Mouse (Mus musculus): Measurements from ENCODE around the gene Cox7a1. TPM values are rescaled to one million over a fixed set of nuclear protein-coding genes. Genes with fewer than 3 reads are reported as not detected.

Gene Cox7a1
- polyA plus RNA-seq, 1 experiment from 2014 or later: 17.0 TPM

DNA sequence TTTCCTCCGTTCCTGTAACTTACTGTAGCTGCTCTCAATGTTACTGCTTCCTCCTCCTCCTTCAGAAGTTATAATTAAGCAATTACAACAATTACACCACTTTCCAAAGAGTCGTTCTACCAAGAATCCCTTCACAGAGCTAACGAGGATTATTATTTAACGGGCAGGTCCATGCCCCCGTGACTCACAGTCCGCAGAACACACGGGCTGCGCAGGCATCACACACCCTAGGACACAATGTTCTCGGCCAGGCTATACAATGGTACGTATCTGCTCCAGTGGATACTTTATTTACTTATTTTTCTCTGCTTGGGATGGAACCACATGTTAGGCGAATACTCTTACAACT is 36.0 kb downstream of the Cox7a1 start:
- no peak overlapping the region for H3K27ac ChIP-seq (replicated peaks; ENCODE audit: low read depth, low read length)
- DNase-seq (ENCODE audit: low spot score): no peak
- no peaks in the 10 kb centered on the region for H3K4me1 ChIP-seq (ENCODE audit: control insufficient read depth, insufficient read depth, low read length)
- H3K27me3 ChIP-seq (replicated peaks; ENCODE audit: control insufficient read depth, insufficient read depth, low read length): no peaks in the 10 kb centered on the region
- peak overlapping the region; percentile 85 for H3K4me2 ChIP-seq (ENCODE audit: low read depth, low read length)
- 21% methylated on average over 11 of the region's 11 CpGs for WGBS
- H3K4me3 ChIP-seq (ENCODE audit: low read depth, low read length): peak overlapping the region; percentile 47
- ATAC-seq (ENCODE audit: low read depth): no peak
- peaks cover 24% of the 10 kb centered on the region for H3K36me3 ChIP-seq (ENCODE audit: control insufficient read depth, insufficient read depth, low read length)
- peak overlapping the region; percentile 56 for H3K9ac ChIP-seq (ENCODE audit: low read depth, low read length)
- H3K9me3 ChIP-seq (ENCODE audit: control insufficient read depth, low read length): no peaks in the 10 kb centered on the region

DNA sequence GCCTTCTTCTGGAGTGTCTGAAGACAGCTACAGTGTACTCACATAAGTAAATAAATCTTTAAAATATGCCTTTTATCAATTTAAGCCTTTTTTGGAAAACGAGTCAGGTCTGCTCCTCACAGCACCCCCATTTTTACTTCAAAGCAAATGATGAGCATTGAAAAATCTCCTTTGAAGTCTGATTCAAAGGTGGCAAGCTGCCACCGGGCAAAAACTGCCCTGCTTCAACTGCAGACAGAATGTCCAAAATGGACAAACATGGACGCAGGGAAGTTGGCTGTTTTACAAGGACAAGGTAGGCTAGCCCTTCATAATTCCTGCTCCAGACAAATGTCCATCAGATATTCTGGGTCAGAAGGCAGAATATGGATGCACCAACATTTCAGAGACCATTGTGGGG is 37.5 kb downstream of the Cox7a1 start:
- ATAC-seq (ENCODE audit: low read depth): no peak
- DNase-seq (ENCODE audit: low spot score): no peak
- no peak overlapping the region for H3K4me2 ChIP-seq (ENCODE audit: low read depth, low read length)
- H3K9me3 ChIP-seq (ENCODE audit: control insufficient read depth, low read length): no peaks in the 10 kb centered on the region
- no peak overlapping the region for H3K9ac ChIP-seq (ENCODE audit: low read depth, low read length)
- 80% methylated on average over 3 of the region's 3 CpGs for WGBS
- H3K27me3 ChIP-seq (replicated peaks; ENCODE audit: control insufficient read depth, insufficient read depth, low read length): no peaks in the 10 kb centered on the region
- no peak overlapping the region for H3K4me3 ChIP-seq (ENCODE audit: low read depth, low read length)
- no peak overlapping the region for H3K27ac ChIP-seq (replicated peaks; ENCODE audit: low read depth, low read length)
- no peaks in the 10 kb centered on the region for H3K4me1 ChIP-seq (ENCODE audit: control insufficient read depth, insufficient read depth, low read length)
- H3K36me3 ChIP-seq (ENCODE audit: control insufficient read depth, insufficient read depth, low read length): peaks cover 35% of the 10 kb centered on the region

DNA sequence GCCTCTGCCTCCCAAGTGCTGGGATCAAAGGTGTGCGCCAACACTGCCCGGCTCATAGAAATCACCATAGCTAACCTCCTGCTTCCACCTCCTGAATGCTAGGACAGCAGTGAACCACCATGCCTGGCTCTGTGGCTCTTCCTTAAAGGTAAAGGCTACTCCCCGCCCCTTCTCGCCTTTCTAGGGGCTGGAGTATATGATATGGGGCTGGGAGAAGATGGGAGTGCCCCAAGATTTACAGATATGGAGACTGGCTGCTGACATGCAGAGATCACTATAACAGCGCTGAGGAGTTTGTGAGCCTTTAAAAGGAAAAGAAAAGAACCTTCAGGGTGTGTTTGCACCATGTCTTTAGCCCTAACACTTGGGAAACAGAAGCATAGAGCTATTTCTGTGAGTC is 38.3 kb downstream of the Cox7a1 start:
- ATAC-seq (ENCODE audit: low read depth) (no peak), DNase-seq (ENCODE audit: low spot score) (no peak)
- no peaks in the 10 kb centered on the region for H3K27me3 ChIP-seq (replicated peaks; ENCODE audit: control insufficient read depth, insufficient read depth, low read length)
- no peak overlapping the region for H3K4me2 ChIP-seq (ENCODE audit: low read depth, low read length)
- H3K4me1 ChIP-seq (ENCODE audit: control insufficient read depth, insufficient read depth, low read length): no peaks in the 10 kb centered on the region
- H3K9me3 ChIP-seq (ENCODE audit: control insufficient read depth, low read length): no peaks in the 10 kb centered on the region
- no peak overlapping the region for H3K9ac ChIP-seq (ENCODE audit: low read depth, low read length)
- H3K4me3 ChIP-seq (ENCODE audit: low read depth, low read length): no peak overlapping the region
- H3K36me3 ChIP-seq (ENCODE audit: control insufficient read depth, insufficient read depth, low read length): peaks cover 43% of the 10 kb centered on the region
- H3K27ac ChIP-seq (replicated peaks; ENCODE audit: low read depth, low read length): no peak overlapping the region
- WGBS: 94% methylated on average over 5 of the region's 5 CpGs

DNA sequence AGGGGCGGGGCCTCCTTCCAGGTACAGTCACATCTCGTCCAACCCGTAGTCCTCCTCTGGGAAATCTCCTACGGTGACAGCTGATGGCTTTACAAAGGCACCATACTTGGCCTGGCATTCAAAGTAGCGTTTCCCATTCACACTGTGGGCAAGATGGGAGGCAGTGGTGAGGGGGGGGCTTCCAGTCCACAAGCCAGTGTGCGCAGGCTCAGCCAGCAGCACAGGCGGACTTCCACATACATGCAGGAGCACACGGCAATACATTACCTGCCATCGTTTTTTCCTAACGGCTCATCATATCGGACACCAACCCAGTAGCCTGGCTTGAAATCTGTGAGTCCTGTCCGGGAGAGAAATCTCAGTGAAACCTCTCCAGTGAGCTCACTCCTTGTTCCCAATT is 40.3 kb downstream of the Cox7a1 start:
- DNase-seq (ENCODE audit: low spot score) (no peak), ATAC-seq (ENCODE audit: low read depth) (no peak)
- H3K27ac ChIP-seq (replicated peaks; ENCODE audit: low read depth, low read length): no peak overlapping the region
- peaks cover 60% of the 10 kb centered on the region for H3K36me3 ChIP-seq (ENCODE audit: control insufficient read depth, insufficient read depth, low read length)
- H3K27me3 ChIP-seq (replicated peaks; ENCODE audit: control insufficient read depth, insufficient read depth, low read length): no peaks in the 10 kb centered on the region
- H3K4me2 ChIP-seq (ENCODE audit: low read depth, low read length): no peak overlapping the region
- no peak overlapping the region for H3K4me3 ChIP-seq (ENCODE audit: low read depth, low read length)
- H3K4me1 ChIP-seq (ENCODE audit: control insufficient read depth, insufficient read depth, low read length): no peaks in the 10 kb centered on the region
- no peaks in the 10 kb centered on the region for H3K9me3 ChIP-seq (ENCODE audit: control insufficient read depth, low read length)
- WGBS: 94% methylated on average over 12 of the region's 12 CpGs
- H3K9ac ChIP-seq (ENCODE audit: low read depth, low read length): no peak overlapping the region

DNA sequence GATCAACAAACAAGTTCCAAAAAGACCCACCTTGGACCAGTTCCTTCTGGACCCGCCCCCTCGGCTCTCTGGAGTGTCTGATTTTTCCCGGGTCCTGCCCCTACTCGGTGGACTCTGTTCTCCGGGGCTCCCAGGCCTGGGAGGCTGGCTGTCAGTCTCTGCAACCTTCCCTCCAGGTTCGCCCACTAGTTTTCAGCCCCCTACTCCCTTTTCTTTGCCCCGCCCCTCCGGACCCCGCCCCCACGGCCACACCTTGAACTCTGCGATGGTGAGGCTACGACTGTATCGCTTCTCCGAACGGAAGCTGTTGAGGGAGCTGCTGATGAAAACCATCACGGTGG is 47.4 kb downstream of the Cox7a1 start:
- under 1% methylated on average over 16 of the region's 16 CpGs for WGBS
- H3K36me3 ChIP-seq (ENCODE audit: control insufficient read depth, insufficient read depth, low read length): peaks cover 49% of the 10 kb centered on the region
- DNase-seq (ENCODE audit: low spot score) (no peak), ATAC-seq (ENCODE audit: low read depth) (no peak)
- H3K9me3 ChIP-seq (ENCODE audit: control insufficient read depth, low read length): no peaks in the 10 kb centered on the region
- peaks cover 6% of the 10 kb centered on the region for H3K4me1 ChIP-seq (ENCODE audit: control insufficient read depth, insufficient read depth, low read length)
- H3K9ac ChIP-seq (ENCODE audit: low read depth, low read length): peak overlapping the region; percentile 83
- peak overlapping the region; percentile 78 for H3K4me2 ChIP-seq (ENCODE audit: low read depth, low read length)
- peak overlapping the region; percentile 72 for H3K4me3 ChIP-seq (ENCODE audit: low read depth, low read length)
- peak overlapping the region; percentile 92 for H3K27ac ChIP-seq (replicated peaks; ENCODE audit: low read depth, low read length)
- H3K27me3 ChIP-seq (replicated peaks; ENCODE audit: control insufficient read depth, insufficient read depth, low read length): no peaks in the 10 kb centered on the region

DNA sequence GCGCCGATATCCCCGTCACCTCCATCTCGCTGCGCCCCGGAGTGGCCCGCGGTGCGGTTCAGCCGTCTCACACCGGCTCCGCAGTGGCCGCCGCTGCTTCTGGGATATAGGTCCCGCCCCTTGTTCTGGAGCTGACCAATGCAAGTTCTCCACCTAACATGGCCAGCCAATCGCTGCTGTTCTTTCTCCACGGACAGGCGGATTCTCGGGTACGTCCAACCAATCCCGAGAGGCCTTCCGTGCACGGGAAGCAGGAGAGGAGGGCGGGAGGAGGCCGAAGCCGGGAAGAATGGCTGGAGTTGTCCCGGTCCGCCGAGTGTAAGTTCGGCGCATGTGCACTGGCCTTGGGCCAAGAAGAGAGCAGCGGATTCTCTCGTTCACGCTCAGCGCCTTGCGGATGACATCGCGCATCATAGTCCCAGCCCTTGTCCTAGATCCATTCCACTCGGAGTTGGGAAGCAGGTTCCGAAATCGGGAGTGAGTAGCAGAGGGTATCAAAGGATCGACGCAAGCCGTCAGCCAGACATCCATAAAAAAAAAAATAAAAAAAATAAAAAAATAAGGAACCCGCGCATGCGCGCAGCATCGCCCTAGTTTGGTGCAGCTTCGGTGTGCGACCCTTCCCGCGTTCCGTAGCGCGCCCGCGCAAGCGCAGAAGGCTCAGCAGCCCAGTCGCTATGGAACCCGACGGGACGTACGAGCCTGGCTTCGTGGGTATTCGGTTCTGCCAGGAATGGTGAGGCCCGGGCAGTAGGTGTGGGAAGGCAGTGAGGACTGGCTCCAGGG is 47.9 kb downstream of the Cox7a1 start, which contains the start of the genes Polr2i and Tbcb:
Polr2i (plus strand) TSS at position 280 of the 786 bp plus-strand sequence.
Tbcb (minus strand) TSS at position 604 of the 786 bp plus-strand sequence.
- Histone ChIP-seq H3K9me3 (ENCODE audit: control insufficient read depth, low read length) (no peaks in the 10 kb centered on the region), H3K27ac (replicated peaks; ENCODE audit: low read depth, low read length) (peak within 1 kb of the TSS; percentile 92), H3K36me3 (ENCODE audit: control insufficient read depth, insufficient read depth, low read length) (peaks cover 43% of the 10 kb centered on the region), H3K4me2 (ENCODE audit: low read depth, low read length) (peak within 1 kb of the TSS; percentile 78), H3K27me3 (replicated peaks; ENCODE audit: control insufficient read depth, insufficient read depth, low read length) (no peaks in the 10 kb centered on the region), H3K4me3 (ENCODE audit: low read depth, low read length) (peak within 1 kb of the TSS; percentile 72), H3K4me1 (ENCODE audit: control insufficient read depth, insufficient read depth, low read length) (peaks cover 6% of the 10 kb centered on the region), H3K9ac (ENCODE audit: low read depth, low read length) (peak within 1 kb of the TSS; percentile 83)
- DNase-seq (ENCODE audit: low spot score) (peak; percentile 100), ATAC-seq (ENCODE audit: low read depth) (peak; percentile 97)
- WGBS: under 1% methylated on average over 56 of the region's 67 CpGs

DNA sequence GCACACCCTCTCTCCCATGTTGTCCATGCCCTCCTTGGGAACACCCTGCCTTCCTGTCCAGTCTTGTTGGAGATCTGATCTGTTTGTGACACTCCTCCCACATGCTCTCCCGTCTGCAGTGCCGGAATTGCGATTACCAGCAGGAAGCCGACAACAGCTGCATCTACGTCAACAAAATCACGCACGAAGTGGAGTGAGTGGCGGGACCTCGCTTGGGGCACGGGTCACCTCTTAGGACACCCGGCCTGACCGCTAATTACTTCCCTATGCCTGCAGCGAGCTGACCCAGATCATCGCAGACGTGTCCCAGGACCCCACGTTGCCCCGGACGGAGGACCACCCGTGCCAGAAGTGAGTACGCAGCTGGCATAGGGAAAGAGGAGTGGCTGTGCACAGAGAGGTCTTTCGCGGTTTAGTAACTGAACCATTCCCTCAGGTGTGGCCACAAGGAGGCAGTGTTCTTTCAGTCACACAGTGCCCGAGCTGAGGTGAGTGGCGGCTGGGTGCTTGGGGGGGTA is 48.7 kb downstream of the Cox7a1 start:
- peak overlapping the region; percentile 83 for H3K9ac ChIP-seq (ENCODE audit: low read depth, low read length)
- H3K4me2 ChIP-seq (ENCODE audit: low read depth, low read length): peak overlapping the region; percentile 74
- peaks cover 6% of the 10 kb centered on the region for H3K4me1 ChIP-seq (ENCODE audit: control insufficient read depth, insufficient read depth, low read length)
- DNase-seq (ENCODE audit: low spot score) (peak; percentile 70), ATAC-seq (ENCODE audit: low read depth) (peak; percentile 7; the same call in 1 of the 2 replicates)
- H3K4me3 ChIP-seq (ENCODE audit: low read depth, low read length): peak overlapping the region; percentile 72
- under 1% methylated on average over 24 of the region's 24 CpGs for WGBS
- peak overlapping the region; percentile 92; the same call in 1 of the 2 replicates for H3K27ac ChIP-seq (replicated peaks; ENCODE audit: low read depth, low read length)
- no peaks in the 10 kb centered on the region for H3K27me3 ChIP-seq (replicated peaks; ENCODE audit: control insufficient read depth, insufficient read depth, low read length)
- peaks cover 35% of the 10 kb centered on the region; the same call in 1 of the 2 replicates for H3K36me3 ChIP-seq (ENCODE audit: control insufficient read depth, insufficient read depth, low read length)
- no peaks in the 10 kb centered on the region for H3K9me3 ChIP-seq (ENCODE audit: control insufficient read depth, low read length)

DNA sequence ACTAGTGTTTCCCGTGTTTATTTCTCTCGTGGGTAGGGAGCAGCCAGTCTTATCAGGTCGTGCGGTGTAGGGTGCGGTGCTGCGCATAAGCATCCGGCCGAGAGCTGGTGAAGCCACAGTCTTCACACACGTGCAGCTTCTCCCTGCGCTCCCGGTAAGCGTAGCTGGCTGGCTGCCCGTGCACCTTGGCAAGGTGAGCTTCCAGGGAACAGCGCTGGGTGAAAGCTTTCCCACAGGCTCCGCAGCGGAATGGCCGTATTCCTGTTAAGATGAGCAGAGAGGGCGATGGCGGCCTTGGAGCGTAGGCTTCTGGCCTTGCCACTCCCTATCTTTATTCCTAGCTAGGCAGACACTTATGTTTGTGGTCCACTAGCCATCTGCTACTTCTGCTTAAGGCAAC is 49.4 kb downstream of the Cox7a1 start:
- Histone ChIP-seq H3K9me3 (ENCODE audit: control insufficient read depth, low read length) (no peaks in the 10 kb centered on the region), H3K9ac (ENCODE audit: low read depth, low read length) (peak overlapping the region; percentile 37; the same call in 1 of the 2 replicates), H3K4me1 (ENCODE audit: control insufficient read depth, insufficient read depth, low read length) (peaks cover 6% of the 10 kb centered on the region), H3K4me2 (ENCODE audit: low read depth, low read length) (peak overlapping the region; percentile 74), H3K36me3 (ENCODE audit: control insufficient read depth, insufficient read depth, low read length) (peaks cover 28% of the 10 kb centered on the region; the same call in 1 of the 2 replicates), H3K27me3 (replicated peaks; ENCODE audit: control insufficient read depth, insufficient read depth, low read length) (no peaks in the 10 kb centered on the region), H3K27ac (replicated peaks; ENCODE audit: low read depth, low read length) (no peak overlapping the region), H3K4me3 (ENCODE audit: low read depth, low read length) (peak overlapping the region; percentile 72; the same call in 1 of the 2 replicates)
- DNase-seq (ENCODE audit: low spot score): no peak
- no peak for ATAC-seq (ENCODE audit: low read depth)
- WGBS: 86% methylated on average over 20 of the region's 20 CpGs

All from embryonic facial prominence, embryonic 14.5 days (tissue).